In the genomic region with DNA sequence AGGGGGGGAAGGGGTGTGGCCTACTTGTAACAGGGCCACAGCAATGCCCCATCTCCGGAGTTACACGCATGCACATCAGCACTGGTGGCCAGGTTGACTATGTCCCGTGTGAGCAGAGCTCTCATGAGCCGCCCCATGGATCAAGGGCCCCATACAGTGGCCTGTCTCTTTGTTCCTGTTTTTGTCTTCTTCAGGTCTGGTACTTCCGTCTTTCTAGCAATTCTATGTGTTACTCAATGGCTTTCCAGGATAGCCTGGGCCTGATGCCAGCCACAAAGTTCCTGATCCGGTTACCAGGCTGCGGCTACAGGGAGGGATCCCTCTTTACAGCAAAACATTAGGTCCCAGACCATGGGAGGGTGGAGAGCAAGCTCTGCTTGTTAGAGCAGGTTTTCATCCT, we compare ENCODE assay signal across 10 mouse cellular contexts. TPM values are rescaled to one million over a fixed set of nuclear protein-coding genes. Genes with fewer than 3 reads are reported as not detected.
DNase-seq lines count a peak whose midpoint lies in the region; ATAC-seq and TF ChIP-seq lines count a peak whose summit lies in the region.
"Had no signal": no experiment of that assay in that cellular context is flagged by ENCODE, and none has a peak within 500 bp of the region (broad histone marks: within the 10 kb centered on the region; RNA-seq: fewer than 3 reads in every experiment).

No protein-coding gene starts in this region.

- no peak overlapping the region for H3K27ac ChIP-seq in liver, postnatal 0 days (ENCODE audit: low read depth)
- no peak overlapping the region for H3K27ac ChIP-seq in liver, embryonic 11.5 days (ENCODE audit: low read depth, low read length)
- H3K27ac ChIP-seq in forebrain, embryonic 16.5 days (ENCODE audit: low read length): no peak overlapping the region

- DNase-seq in adrenal gland, postnatal 10 days: peak; percentile 66
- DNase-seq in adrenal gland, adult 8-10 months: no peak
- peak; percentile 70 for DNase-seq in liver, postnatal 0 days
- DNase-seq in liver, embryonic 11.5 days (ENCODE audit: low spot score): no peak
- DNase-seq in gastrocnemius, postnatal 14 days: peak; percentile 66
- DNase-seq: layer of hippocampus, postnatal 36 days had no signal

- no peak for TF ChIP-seq EP300 in liver, postnatal 0 days (IDR thresholded peaks at IDR 0.05; ENCODE audit: low read depth)

- no peak overlapping the region for H3K9ac ChIP-seq in liver, postnatal 0 days (replicated peaks)
- no peak overlapping the region for H3K9ac ChIP-seq in liver, embryonic 11.5 days (ENCODE audit: low read depth, low read length)
- H3K9ac ChIP-seq in forebrain, embryonic 16.5 days (replicated peaks; ENCODE audit: low read depth, low read length): no peak overlapping the region

- no peaks in the 10 kb centered on the region for H3K9me3 ChIP-seq in liver, postnatal 0 days (ENCODE audit: low read length)
- H3K9me3 ChIP-seq in liver, embryonic 11.5 days (ENCODE audit: control insufficient read depth, low read length): no peaks in the 10 kb centered on the region
- no peaks in the 10 kb centered on the region for H3K9me3 ChIP-seq in forebrain, embryonic 16.5 days (ENCODE audit: control insufficient read depth, low read length)

- TF ChIP-seq CTCF in liver, postnatal 0 days (IDR thresholded peaks at IDR 0.05; ENCODE audit: low read depth): no peak

- H3K27me3 ChIP-seq in liver, postnatal 0 days (ENCODE audit: insufficient read depth, low read length): no peaks in the 10 kb centered on the region
- H3K27me3 ChIP-seq in liver, embryonic 11.5 days (replicated peaks; ENCODE audit: control insufficient read depth, insufficient read depth, low read length): no peaks in the 10 kb centered on the region
- H3K27me3 ChIP-seq in forebrain, embryonic 16.5 days (replicated peaks; ENCODE audit: control insufficient read depth, insufficient read depth, low read length): no peaks in the 10 kb centered on the region

- no peak overlapping the region for H3K4me2 ChIP-seq in liver, postnatal 0 days (ENCODE audit: low read depth, low read length)
- H3K4me2 ChIP-seq in liver, embryonic 11.5 days: no peak overlapping the region
- no peak overlapping the region for H3K4me2 ChIP-seq in forebrain, embryonic 16.5 days (ENCODE audit: low read length)

- no peaks in the 10 kb centered on the region for H3K36me3 ChIP-seq in liver, postnatal 0 days (replicated peaks; ENCODE audit: insufficient read depth, low read length)
- no peaks in the 10 kb centered on the region for H3K36me3 ChIP-seq in liver, embryonic 11.5 days (ENCODE audit: control insufficient read depth, insufficient read depth, low read length)
- H3K36me3 ChIP-seq in forebrain, embryonic 16.5 days (ENCODE audit: control insufficient read depth, insufficient read depth): no peaks in the 10 kb centered on the region

- intact Hi-C loops in gastrocnemius, postnatal 14 days (cut with DNase I; ENCODE audit: low total_unique reads): no loop called here

- H3K4me1 ChIP-seq in liver, postnatal 0 days (ENCODE audit: insufficient read depth): peaks cover 6% of the 10 kb centered on the region; the same call in 1 of the 2 replicates
- peaks cover 4% of the 10 kb centered on the region; the same call in 1 of the 2 replicates for H3K4me1 ChIP-seq in liver, embryonic 11.5 days (replicated peaks; ENCODE audit: control insufficient read depth, insufficient read depth, low read length)
- H3K4me1 ChIP-seq in forebrain, embryonic 16.5 days (replicated peaks; ENCODE audit: control insufficient read depth, insufficient read depth, low read length): no peaks in the 10 kb centered on the region

- WGBS in liver, postnatal 0 days (ENCODE audit: insufficient replicate concordance): 53% methylated on average over 7 of the region's 7 CpGs
- 77% methylated on average over 7 of the region's 7 CpGs for WGBS in liver, embryonic 11.5 days
- 58% methylated on average over 7 of the region's 7 CpGs for WGBS in forebrain, embryonic 16.5 days

- H3K4me3 ChIP-seq in liver, postnatal 0 days (ENCODE audit: low read depth, low read length): no peak overlapping the region
- no peak overlapping the region for H3K4me3 ChIP-seq in liver, embryonic 11.5 days (ENCODE audit: low read depth, low read length)
- H3K4me3 ChIP-seq in forebrain, embryonic 16.5 days (replicated peaks; ENCODE audit: low read length): no peak overlapping the region

- peak; percentile 46 for ATAC-seq in liver, postnatal 0 days
- ATAC-seq in liver, embryonic 11.5 days (replicated peaks; ENCODE audit: low FRiP score): no peak
- peak; percentile 87 for ATAC-seq in megakaryocyte, adult 5-6 weeks (ENCODE audit: poor library complexity, severe bottlenecking)
- no peak for ATAC-seq in forebrain, embryonic 16.5 days
- ATAC-seq in CD4-positive, CD25-positive, alpha-beta regulatory T cell, adult 4 months: no peak

RNA-seq across cellular contexts. Expression of a gene that starts 39.1 kb away (rescaled TPM):
- total RNA-seq in adrenal gland, postnatal 10 days (2021): 10 to 100 TPM; 32.5 to 36.3 TPM
- total RNA-seq in adrenal gland, adult 8-10 months (2022): 10 to 100 TPM; 34.5 to 49.3 (median 40.6) TPM
- polyA plus RNA-seq in liver, postnatal 0 days (2015; fragmentation: Nextera tagmentation; extraction: Ambion mirVana): 8.1 and 9.2 TPM in 2 replicates
- 52.9 and 54.6 TPM in 2 replicates for polyA plus RNA-seq in liver, embryonic 11.5 days (2014; fragmentation: Nextera tagmentation; extraction: Ambion mirVana)
- 10 to 100 TPM; 14.8 to 17.8 TPM for total RNA-seq in gastrocnemius, postnatal 14 days (2021)
- total RNA-seq in megakaryocyte, adult 5-6 weeks (2015): 25.4 and 26.5 TPM in 2 replicates
- total RNA-seq in megakaryocyte, adult 5-6 weeks (2017): 28.3 and 31.5 TPM in 2 replicates
- 19.9 and 20.1 TPM in 2 replicates for polyA plus RNA-seq in forebrain, embryonic 16.5 days (2015; fragmentation: Nextera tagmentation; extraction: Ambion mirVana)
- 10 to 100 TPM; 24.3 to 25.5 TPM for polyA plus RNA-seq in CD4-positive, CD25-positive, alpha-beta regulatory T cell, adult 4 months (2017; shearing (Covaris generic))

RNA-seq across cellular contexts. Expression of a gene that starts 39.4 kb away (rescaled TPM):
- total RNA-seq in adrenal gland, postnatal 10 days (2021): not detected
- not detected for total RNA-seq in adrenal gland, adult 8-10 months (2022)
- 0.09 TPM in 1 of 2 replicates, not detected in the other for polyA plus RNA-seq in liver, postnatal 0 days (2015; fragmentation: Nextera tagmentation; extraction: Ambion mirVana)
- 0.38 and 0.51 TPM in 2 replicates for polyA plus RNA-seq in liver, embryonic 11.5 days (2014; fragmentation: Nextera tagmentation; extraction: Ambion mirVana)
- not detected for total RNA-seq in gastrocnemius, postnatal 14 days (2021)
- total RNA-seq in megakaryocyte, adult 5-6 weeks (2015): not detected in 2 replicates
- 0.12 and 0.18 TPM in 2 replicates for total RNA-seq in megakaryocyte, adult 5-6 weeks (2017)
- polyA plus RNA-seq in forebrain, embryonic 16.5 days (2015; fragmentation: Nextera tagmentation; extraction: Ambion mirVana): not detected in 2 replicates
- polyA plus RNA-seq in CD4-positive, CD25-positive, alpha-beta regulatory T cell, adult 4 months (2017; shearing (Covaris generic)): not detected
- total RNA-seq: layer of hippocampus, postnatal 36 days had no signal
- polyA plus RNA-seq: cortical plate, adult 2 months had no signal

Comparison
In these comparisons a context has a peak if more than half of its experiments do, and no peak if none do; other contexts are left out.
1. DNase-seq: peak in adrenal gland, postnatal 10 days (single experiment), liver, postnatal 0 days (single experiment) and gastrocnemius, postnatal 14 days (single experiment); none in adrenal gland, adult 8-10 months (single experiment) and liver, embryonic 11.5 days (single experiment).
2. ATAC-seq: peak in liver, postnatal 0 days (single experiment) and megakaryocyte, adult 5-6 weeks (single experiment); none in liver, embryonic 11.5 days (single experiment), forebrain, embryonic 16.5 days (single experiment) and CD4-positive, CD25-positive, alpha-beta regulatory T cell, adult 4 months (single experiment).